Mouse (Mus musculus) cerebellum, adult 11 months (tissue): ENCODE data around the gene Olfr503.
"Not testable (repeated sequence)": the region's sequence is repeated elsewhere in the genome, so short reads cannot be mapped to it uniquely, and the experiment has no call there.

Source experiments
- DNase-seq: peaks from one replicate; pipeline ENCODE4 v3.0.0; 2022

The Olfr503 gene

GRCm38 (mm10) chr7:108544227-108544626, at the start of gene Olfr503:
Gene Olfr503 (plus strand): TSS chr7:108544527.
- DNase-seq, result not testable (repeated sequence)

- DNase-seq, result no peak
Measured at GRCm38 (mm10) chr7:108524965-108525364, 19.4 kb upstream of the Olfr503 start, which contains the start of gene Olfr502. Gene Olfr502 (minus strand): TSS chr7:108525065.

GRCm38 (mm10) chr7:108542416-108542815, 1.9 kb upstream of the Olfr503 start:
- no peak for DNase-seq

- DNase-seq, result no peak
Measured at GRCm38 (mm10) chr7:108565693-108566092, 21.4 kb downstream of the Olfr503 start, which contains the start of gene Olfr504. Gene Olfr504 (minus strand): TSS chr7:108565793.

GRCm38 (mm10) chr7:108589797-108590196, 45.5 kb downstream of the Olfr503 start:
- DNase-seq, result no peak
